Mouse (Mus musculus): ENCODE data around the gene Ggn. TPM values are rescaled to one million over a fixed set of nuclear protein-coding genes. Genes with fewer than 3 reads are reported as not detected.
"Not testable (repeated sequence)": the region's sequence is repeated elsewhere in the genome, so short reads cannot be mapped to it uniquely, and the experiment has no call there.

Gene Ggn
- polyA plus RNA-seq (2016; fragmentation: Nextera tagmentation; extraction: Ambion mirVana): 0.29 and 0.38 TPM in 2 replicates

- Histone ChIP-seq H3K4me3 (peak within 1 kb of the TSS; percentile 85), H3K9me3 (replicated peaks) (no peaks in the 10 kb centered on the region), H3K36me3 (peaks cover 32% of the 10 kb centered on the region), H3K27ac (peak within 1 kb of the TSS; percentile 88), H3K27me3 (ENCODE audit: low read depth, poor library complexity, severe bottlenecking) (peaks cover 78% of the 10 kb centered on the region), H3K4me1 (peaks cover 53% of the 10 kb centered on the region)
- under 1% methylated on average over 30 of the region's 30 CpGs for WGBS
- DNase-seq (ENCODE audit: low spot score): peak; percentile 60
Observed at GRCm38 (mm10) chr7:29170066-29170754, at the start of gene Ggn, which contains the start of gene Spred3. Gene Ggn, plus strand, starts transcription at chr7:29170210. Gene Spred3, minus strand, starts transcription at chr7:29170411.

- Histone ChIP-seq H3K9me3 (replicated peaks) (no peaks in the 10 kb centered on the region), H3K27me3 (ENCODE audit: low read depth, poor library complexity, severe bottlenecking) (peaks cover 3% of the 10 kb centered on the region; the same call in 1 of the 2 replicates), H3K4me1 (peaks cover 37% of the 10 kb centered on the region), H3K4me3 (no peak overlapping the region), H3K27ac (no peak overlapping the region), H3K36me3 (no peaks in the 10 kb centered on the region)
- DNase-seq (ENCODE audit: low spot score): no peak
- 93% methylated on average over 9 of the region's 9 CpGs for WGBS
Observed at GRCm38 (mm10) chr7:29122821-29123220, 47.2 kb upstream of the Ggn start.

GRCm38 (mm10) chr7:29123531-29124358 is 46.3 kb upstream of the Ggn start:
- H3K27me3 ChIP-seq (ENCODE audit: low read depth, poor library complexity, severe bottlenecking): peaks cover 3% of the 10 kb centered on the region; the same call in 1 of the 2 replicates
- 56% methylated on average over 5 of the region's 5 CpGs for WGBS

GRCm38 (mm10) chr7:29124970-29125369 is 45.0 kb upstream of the Ggn start, which contains the start of gene Ryr1:
Gene Ryr1, minus strand, starts transcription at chr7:29125179.
- H3K4me1 ChIP-seq: peaks cover 27% of the 10 kb centered on the region
- peak; percentile 82 for DNase-seq (ENCODE audit: low spot score)
- H3K27ac ChIP-seq: peak within 1 kb of the TSS; percentile 84
- H3K36me3 ChIP-seq: no peaks in the 10 kb centered on the region
- WGBS: under 1% methylated on average over 16 of the region's 16 CpGs
- peak within 1 kb of the TSS; percentile 66 for H3K4me3 ChIP-seq
- H3K27me3 ChIP-seq (ENCODE audit: low read depth, poor library complexity, severe bottlenecking): peaks cover 3% of the 10 kb centered on the region; the same call in 1 of the 2 replicates
- H3K9me3 ChIP-seq (replicated peaks): no peaks in the 10 kb centered on the region

More at GRCm38 (mm10) chr7:29123531-29124358, 46.3 kb upstream of the Ggn start:
- H3K4me3 ChIP-seq: peak overlapping the region; percentile 66
- DNase-seq (ENCODE audit: low spot score): no peak
- H3K27ac ChIP-seq: 0 out of 2 replicates have a peak overlapping the region, but pooled peaks have one; percentile 36
- peaks cover 27% of the 10 kb centered on the region for H3K4me1 ChIP-seq
- H3K9me3 ChIP-seq (replicated peaks): no peaks in the 10 kb centered on the region
- H3K36me3 ChIP-seq: no peaks in the 10 kb centered on the region

GRCm38 (mm10) chr7:29126173-29126915 is 43.7 kb upstream of the Ggn start:
- peaks cover 27% of the 10 kb centered on the region for H3K4me1 ChIP-seq
- peak; percentile 69 for DNase-seq (ENCODE audit: low spot score)
- 27% methylated on average over 7 of the region's 7 CpGs for WGBS

GRCm38 (mm10) chr7:29128725-29129124 is 41.3 kb upstream of the Ggn start:
- no peaks in the 10 kb centered on the region for H3K36me3 ChIP-seq
- H3K27ac ChIP-seq: no peak overlapping the region
- no peak for DNase-seq (ENCODE audit: low spot score)
- H3K27me3 ChIP-seq (ENCODE audit: low read depth, poor library complexity, severe bottlenecking): peaks cover 3% of the 10 kb centered on the region; the same call in 1 of the 2 replicates
- H3K4me3 ChIP-seq: no peak overlapping the region
- H3K9me3 ChIP-seq (replicated peaks): no peaks in the 10 kb centered on the region
- H3K4me1 ChIP-seq: peaks cover 22% of the 10 kb centered on the region
- WGBS: 68% methylated on average over 2 of the region's 2 CpGs

More at GRCm38 (mm10) chr7:29126173-29126915, 43.7 kb upstream of the Ggn start:
- H3K4me3 ChIP-seq: no peak overlapping the region
- H3K27me3 ChIP-seq (ENCODE audit: low read depth, poor library complexity, severe bottlenecking): peaks cover 3% of the 10 kb centered on the region; the same call in 1 of the 2 replicates
- H3K27ac ChIP-seq: no peak overlapping the region
- no peaks in the 10 kb centered on the region for H3K36me3 ChIP-seq
- H3K9me3 ChIP-seq (replicated peaks): no peaks in the 10 kb centered on the region

- Histone ChIP-seq H3K4me1 (peaks cover 24% of the 10 kb centered on the region), H3K4me3 (peak overlapping the region; percentile 49), H3K9me3 (replicated peaks) (no peaks in the 10 kb centered on the region), H3K27me3 (ENCODE audit: low read depth, poor library complexity, severe bottlenecking) (peaks cover 26% of the 10 kb centered on the region), H3K36me3 (no peaks in the 10 kb centered on the region), H3K27ac (no peak overlapping the region)
- 7% methylated on average over 4 of the region's 4 CpGs for WGBS
- no peak for DNase-seq (ENCODE audit: low spot score)
Observed at GRCm38 (mm10) chr7:29134230-29134629, 35.8 kb upstream of the Ggn start.

- peak within 1 kb of the TSS; percentile 49 for H3K4me3 ChIP-seq
- no peaks in the 10 kb centered on the region for H3K36me3 ChIP-seq
- H3K27ac ChIP-seq: peak within 1 kb of the TSS; percentile 33; the same call in 1 of the 2 replicates
- H3K9me3 ChIP-seq (replicated peaks): no peaks in the 10 kb centered on the region
- peak; percentile 43 for DNase-seq (ENCODE audit: low spot score)
- H3K27me3 ChIP-seq (ENCODE audit: low read depth, poor library complexity, severe bottlenecking): peaks cover 26% of the 10 kb centered on the region
- 1% methylated on average over 16 of the region's 20 CpGs for WGBS
- peaks cover 24% of the 10 kb centered on the region for H3K4me1 ChIP-seq
Observed at GRCm38 (mm10) chr7:29134693-29135386, 35.2 kb upstream of the Ggn start, which contains the start of gene Rasgrp4. Gene Rasgrp4, plus strand, starts transcription at chr7:29134851.

- 55% methylated on average over 16 of the region's 16 CpGs for WGBS
- Histone ChIP-seq H3K27me3 (ENCODE audit: low read depth, poor library complexity, severe bottlenecking) (peaks cover 26% of the 10 kb centered on the region), H3K27ac (no peak overlapping the region), H3K36me3 (no peaks in the 10 kb centered on the region), H3K4me1 (peaks cover 24% of the 10 kb centered on the region), H3K4me3 (no peak overlapping the region), H3K9me3 (replicated peaks) (no peaks in the 10 kb centered on the region)
- DNase-seq (ENCODE audit: low spot score): no peak
Observed at GRCm38 (mm10) chr7:29137429-29137828, 32.6 kb upstream of the Ggn start.

- peaks cover 26% of the 10 kb centered on the region for H3K27me3 ChIP-seq (ENCODE audit: low read depth, poor library complexity, severe bottlenecking)
- H3K9me3 ChIP-seq (replicated peaks); H3K36me3 ChIP-seq; H3K27ac ChIP-seq; DNase-seq (ENCODE audit: low spot score); H3K4me3 ChIP-seq: not testable (repeated sequence)
- peaks cover 22% of the 10 kb centered on the region for H3K4me1 ChIP-seq
- 95% methylated on average over 3 of the region's 4 CpGs for WGBS
Observed at GRCm38 (mm10) chr7:29139237-29139636, 30.8 kb upstream of the Ggn start.

- Histone ChIP-seq H3K36me3 (no peaks in the 10 kb centered on the region), H3K9me3 (replicated peaks) (no peaks in the 10 kb centered on the region), H3K4me3 (no peak overlapping the region), H3K27ac (no peak overlapping the region), H3K4me1 (peaks cover 5% of the 10 kb centered on the region; the same call in 1 of the 2 replicates), H3K27me3 (ENCODE audit: low read depth, poor library complexity, severe bottlenecking) (peaks cover 9% of the 10 kb centered on the region; the same call in 1 of the 2 replicates)
- 90% methylated on average over 8 of the region's 8 CpGs for WGBS
- no peak for DNase-seq (ENCODE audit: low spot score)
Observed at GRCm38 (mm10) chr7:29141416-29141815, 28.6 kb upstream of the Ggn start.

GRCm38 (mm10) chr7:29144006-29144405 is 26.0 kb upstream of the Ggn start:
- H3K4me3 ChIP-seq: no peak overlapping the region
- 92% methylated on average over 4 of the region's 4 CpGs for WGBS
- H3K9me3 ChIP-seq (replicated peaks): no peaks in the 10 kb centered on the region
- H3K27ac ChIP-seq: no peak overlapping the region
- no peaks in the 10 kb centered on the region for H3K27me3 ChIP-seq (ENCODE audit: low read depth, poor library complexity, severe bottlenecking)
- no peak for DNase-seq (ENCODE audit: low spot score)
- no peaks in the 10 kb centered on the region for H3K36me3 ChIP-seq
- 0 out of 2 replicates have a peak, but pooled peaks cover 3% of the 10 kb centered on the region for H3K4me1 ChIP-seq
